In the genomic region with DNA sequence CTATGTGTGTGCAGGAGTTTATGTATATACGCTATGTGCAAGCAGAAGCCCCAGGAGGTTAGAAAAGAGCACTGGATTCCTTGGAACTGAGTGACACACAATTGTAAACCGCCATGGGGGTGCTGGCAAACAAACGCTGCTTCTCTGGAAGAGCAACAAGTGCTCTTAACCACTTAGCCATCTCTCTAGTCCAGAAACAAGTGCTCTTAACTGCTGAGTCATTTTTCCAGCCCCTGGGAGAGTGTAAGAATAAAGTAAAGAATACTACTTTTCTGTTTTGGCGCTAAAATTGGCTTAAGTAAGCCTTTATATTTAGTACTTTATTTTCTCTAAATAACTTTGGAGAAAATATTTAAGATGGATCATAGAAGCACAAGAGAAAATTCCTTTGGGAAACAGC, we compare ENCODE assay signal across 18 mouse cellular contexts. TPM values are rescaled to one million over a fixed set of nuclear protein-coding genes. Genes with fewer than 3 reads are reported as not detected.
"Had no signal": no experiment of that assay in that cellular context is flagged by ENCODE, and none has a peak within 500 bp of the region (broad histone marks: within the 10 kb centered on the region; RNA-seq: fewer than 3 reads in every experiment).

No protein-coding gene starts in this region.

- H3K27me3 ChIP-seq: midbrain, embryonic 12.5 days; midbrain, embryonic 15.5 days; neural tube, embryonic 13.5 days; stomach, embryonic 15.5 days had no signal

- H3K4me2 ChIP-seq: midbrain, embryonic 12.5 days; midbrain, embryonic 15.5 days; neural tube, embryonic 13.5 days; stomach, embryonic 15.5 days had no signal

- H3K9me3 ChIP-seq: midbrain, embryonic 12.5 days; midbrain, embryonic 15.5 days; neural tube, embryonic 13.5 days; stomach, embryonic 15.5 days had no signal

- H3K27ac ChIP-seq: kidney, postnatal 0 days; layer of hippocampus, adult 2 months; liver, embryonic 14.5 days; macrophage; midbrain, embryonic 12.5 days; midbrain, embryonic 15.5 days; neural tube, embryonic 13.5 days; stomach, embryonic 15.5 days had no signal

- DNase-seq: kidney, adult 18-20 months; kidney, postnatal 25 days; layer of hippocampus, adult 9-11 months; liver, postnatal 0 days; retina, postnatal 1 day; right cerebral cortex, postnatal 25 days; spleen, adult 18-20 months; thymus, postnatal 25 days had no signal

- ATAC-seq: inflammation-experienced regulatory T-cells, adult 6 months; intestine, embryonic 16.5 days; liver, postnatal 0 days; midbrain, embryonic 15.5 days had no signal

- H3K36me3 ChIP-seq: stomach, embryonic 15.5 days had no signal

- H3K9ac ChIP-seq: liver, embryonic 14.5 days; liver, postnatal 0 days; midbrain, embryonic 12.5 days; midbrain, embryonic 15.5 days; neural tube, embryonic 13.5 days; stomach, embryonic 15.5 days had no signal

- H3K4me1 ChIP-seq: midbrain, embryonic 12.5 days; midbrain, embryonic 15.5 days; neural tube, embryonic 13.5 days; stomach, embryonic 15.5 days had no signal

- H3K4me3 ChIP-seq: layer of hippocampus, adult 2 months; midbrain, embryonic 12.5 days; midbrain, embryonic 15.5 days; neural tube, embryonic 13.5 days; stomach, embryonic 15.5 days had no signal

RNA-seq across cellular contexts. Expression of a gene that starts 53.6 kb away (rescaled TPM):
- polyA plus RNA-seq: inflammation-experienced regulatory T-cells, adult 6 months; liver, embryonic 14.5 days; macrophage; midbrain, embryonic 12.5 days had no signal
